Mouse (Mus musculus) left cerebral cortex, postnatal 36 days (tissue): ENCODE measurements at regions not wholly inside any gene's neighbourhood (a gene's known extent, or its start where the extent isn't known, plus 50 kb on each side); places are given as distances from the start of the nearest gene placed in this dataset.
A peak's percentile ranks its signal among the peaks of the same experiment; 100 is the strongest.

Experiments
- DNase-seq, 2 experiments: peaks; one replicate each; pipeline ENCODE4 v3.0.0; 2021 to 2022; ENCODE audit warnings: low spot score in 2 of 2, mixed read lengths in 1 of 2
- intact Hi-C: fragments of 180-260 bp; cut with DNase I; formaldehyde crosslinking; loops from one replicate; pipeline ENCODE4 v1.15.1; 2025

GRCm38 (mm10) chr6:31320141-31320830, 78.2 kb upstream of the Mkln1 start:
- intact Hi-C loops: no loop called here
- DNase-seq: no peak

DNA sequence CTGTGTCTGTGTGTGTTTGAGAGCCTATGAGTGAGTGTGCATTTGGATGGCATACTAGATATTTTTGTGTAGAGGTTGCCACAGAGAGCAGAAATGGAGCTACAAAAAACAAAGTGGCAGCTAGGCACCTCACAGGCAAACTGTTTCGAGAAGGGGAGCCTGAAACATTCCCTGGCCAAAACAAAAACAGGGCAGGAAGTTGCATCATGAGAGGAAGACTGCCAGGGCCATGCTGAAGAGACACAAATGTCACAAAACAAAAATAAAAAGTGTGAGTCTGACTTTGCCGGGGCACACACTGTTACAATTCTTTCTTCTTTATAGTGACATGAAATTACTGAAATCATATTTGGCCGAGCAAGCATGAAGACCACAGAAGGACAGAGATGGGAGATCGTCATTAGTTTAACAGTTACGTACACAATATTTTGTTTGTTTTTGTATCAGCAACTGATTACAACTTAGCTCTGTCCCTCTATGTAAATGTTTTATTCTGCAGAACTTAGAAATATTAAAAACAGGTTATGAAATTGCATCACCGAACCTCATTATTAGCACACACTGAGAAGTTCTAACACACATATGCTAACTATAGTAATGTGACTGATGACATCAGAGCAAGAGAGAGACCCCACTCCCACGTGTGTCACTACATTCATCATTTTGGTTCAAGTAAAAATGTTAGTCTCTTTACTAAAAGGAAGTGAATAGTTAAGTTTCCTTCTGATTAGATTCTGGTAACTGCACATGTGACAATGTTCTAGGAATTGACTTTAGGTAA, 77.3 kb upstream of the Mkln1 start:
- intact Hi-C loops: no loop called here

DNA sequence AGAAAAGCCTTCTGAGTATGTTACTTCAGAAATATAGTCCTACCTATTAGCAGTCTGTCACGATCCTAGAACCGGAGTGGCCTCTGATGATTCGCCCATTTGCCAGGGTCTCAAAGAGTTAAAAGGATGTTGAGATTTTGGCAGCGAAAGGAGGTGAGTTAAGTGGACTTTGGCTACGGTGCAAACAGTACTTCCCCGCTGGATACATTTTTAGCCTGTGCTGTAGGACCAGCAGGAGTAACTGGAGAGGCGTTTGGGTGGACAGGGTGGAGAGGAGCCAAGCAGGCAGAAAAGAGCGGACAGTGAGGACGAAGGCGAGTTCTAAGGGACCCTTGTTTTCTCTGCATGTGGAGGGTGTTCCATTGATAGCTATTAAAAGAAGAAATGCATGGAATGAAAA, 76.6 kb upstream of the Mkln1 start:
- intact Hi-C loops: no loop called here
- DNase-seq: no peak

More for the DNA sequence above, 77.3 kb upstream of the Mkln1 start:
- DNase-seq: no peak

- intact Hi-C loops: no loop called here
These were observed 75.0 kb upstream of the Mkln1 start for GRCm38 (mm10) chr6:31323228-31324190.

GRCm38 (mm10) chr6:31324717-31325116, 73.8 kb upstream of the Mkln1 start:
- intact Hi-C loops: no loop called here
- DNase-seq: peak in 1 of 2 experiments; percentile 72

More at GRCm38 (mm10) chr6:31323228-31324190, 75.0 kb upstream of the Mkln1 start:
- DNase-seq: no peak

DNA sequence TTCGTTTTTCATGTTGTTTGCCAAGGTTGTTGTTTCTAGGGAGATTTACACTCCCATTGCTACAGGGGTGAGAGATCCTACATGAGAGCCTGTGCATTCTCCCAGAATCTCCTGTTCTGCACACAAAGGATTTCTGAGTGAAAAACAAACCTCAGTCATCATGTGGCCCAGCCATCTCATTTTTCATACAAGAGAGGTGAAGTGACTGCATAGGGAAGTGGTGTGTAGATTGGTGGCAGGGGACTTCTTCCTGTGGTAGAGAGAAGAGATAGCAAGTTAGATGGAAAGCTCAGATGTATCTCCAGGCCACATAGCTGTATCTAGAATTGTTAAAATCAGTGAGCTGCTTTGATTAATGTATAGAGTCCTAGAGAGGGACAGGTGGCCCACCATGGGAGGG, 72.9 kb upstream of the Mkln1 start:
- DNase-seq: no peak
- intact Hi-C loops: no loop called here

DNA sequence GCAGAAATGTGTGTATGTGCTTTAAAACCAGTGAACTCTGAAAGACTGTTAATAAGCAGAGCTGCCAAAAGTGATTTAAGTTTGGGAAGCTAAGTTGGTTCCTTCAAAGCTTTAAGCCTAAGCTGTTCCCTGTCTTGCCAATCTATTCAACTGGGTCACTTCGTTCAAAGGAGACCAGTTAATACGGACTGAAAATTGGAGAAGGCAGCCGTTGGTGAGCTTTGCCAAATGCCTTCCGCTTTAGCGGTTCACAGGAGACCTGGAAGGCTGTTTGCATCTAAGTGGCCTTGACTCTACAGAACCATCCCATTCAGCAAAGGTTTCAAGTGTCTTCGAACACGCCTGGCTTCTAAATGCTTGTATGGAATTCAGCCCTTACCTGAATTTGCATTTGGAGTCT, 68.2 kb upstream of the Mkln1 start:
- DNase-seq: no peak
- intact Hi-C loops: loop anchor here (5.0 kb wide), 1 partner anchor 43 kb away; no protein-coding TSS in a partner anchor

DNA sequence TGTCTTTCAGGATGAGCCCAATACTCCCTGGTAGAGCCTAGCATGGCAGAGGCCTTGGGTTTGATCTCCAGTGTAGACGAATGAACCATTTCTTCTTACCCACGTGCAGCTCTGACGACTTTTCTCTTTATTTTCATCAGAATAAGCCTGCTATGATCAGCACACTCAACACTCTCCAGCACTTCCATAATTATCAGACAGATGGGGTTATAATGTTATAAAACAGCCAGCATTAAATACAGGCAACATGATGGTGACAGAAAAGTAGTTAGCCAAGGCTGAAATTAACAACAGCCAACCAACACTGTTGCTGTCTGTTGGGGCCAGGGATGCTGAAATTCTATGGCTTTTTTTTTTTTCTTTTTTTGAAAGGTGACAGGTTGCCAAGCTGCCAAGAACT, 67.7 kb upstream of the Mkln1 start:
- intact Hi-C loops: loop anchor here (5.0 kb wide), 1 partner anchor 44 kb away; no protein-coding TSS in a partner anchor
- DNase-seq: no peak

DNA sequence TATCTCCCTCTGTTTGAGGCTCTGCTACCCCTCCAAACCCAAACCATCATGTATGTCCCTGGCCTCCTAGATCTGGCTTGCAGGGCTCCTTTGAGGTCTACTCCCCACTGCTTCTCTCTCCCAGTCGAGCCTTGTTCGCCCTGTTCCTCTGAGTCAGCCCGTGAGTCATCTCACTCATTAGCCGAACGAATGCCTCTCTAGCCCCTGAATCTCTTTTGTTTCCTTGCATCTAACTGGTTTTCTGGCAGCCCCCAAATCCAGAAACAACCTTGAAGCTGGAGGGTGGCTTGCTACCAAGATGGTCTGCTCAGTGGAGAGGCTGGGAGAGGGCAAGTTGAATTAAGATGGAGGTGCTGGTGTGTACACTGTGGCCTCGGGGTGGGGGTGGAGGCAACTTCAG, 66.3 kb upstream of the Mkln1 start:
- intact Hi-C loops: loop anchor here (5.0 kb wide), 1 partner anchor 45 kb away; no protein-coding TSS in a partner anchor
- DNase-seq: no peak

DNA sequence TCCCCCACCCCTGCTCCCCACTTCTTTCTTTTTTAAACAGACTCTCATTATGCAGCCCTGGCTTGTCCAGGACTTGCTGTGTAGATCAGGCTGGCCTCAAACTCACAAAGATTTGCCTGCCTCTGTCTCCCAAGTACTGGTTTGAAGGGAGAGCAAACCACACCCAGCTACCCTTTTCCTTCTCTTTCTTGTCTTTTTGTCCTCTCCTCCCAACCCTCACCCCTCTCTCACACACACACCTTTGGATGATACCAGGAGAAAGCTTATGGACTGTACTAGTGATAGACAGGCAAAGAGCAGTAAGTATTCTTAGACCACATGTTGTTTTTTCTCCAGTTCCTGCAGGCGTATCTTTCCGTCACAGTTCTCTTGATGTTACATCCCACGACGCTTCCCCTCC, 65.8 kb upstream of the Mkln1 start:
- intact Hi-C loops: loop anchor here (5.0 kb wide), 1 partner anchor 45 kb away; no protein-coding TSS in a partner anchor

GRCm38 (mm10) chr6:31333228-31333922, 65.2 kb upstream of the Mkln1 start:
- DNase-seq: no peak
- intact Hi-C loops: loop anchor here (5.0 kb wide), 1 partner anchor 46 kb away; no protein-coding TSS in a partner anchor

More for the DNA sequence above, 65.8 kb upstream of the Mkln1 start:
- DNase-seq: no peak

DNA sequence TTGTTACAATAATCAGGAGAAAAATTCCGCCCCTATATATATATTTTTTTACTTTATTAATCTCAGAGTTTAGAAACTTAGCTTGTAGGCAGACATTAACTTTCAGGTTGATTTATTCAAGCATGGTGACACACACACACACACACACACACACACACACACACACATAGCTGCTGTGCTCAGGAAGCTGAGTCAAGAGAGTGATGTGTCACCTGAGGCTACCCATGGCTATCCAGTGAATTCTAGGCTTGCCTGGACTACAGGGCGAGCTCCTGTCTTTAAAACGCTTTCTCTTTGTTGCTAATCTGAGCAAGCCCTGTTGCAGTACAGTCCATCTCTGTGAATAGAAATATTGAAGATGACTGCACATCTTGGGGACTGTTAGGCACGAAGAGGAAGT, 64.4 kb upstream of the Mkln1 start:
- DNase-seq: no peak
- intact Hi-C loops: loop anchor here (5.0 kb wide), 1 partner anchor 47 kb away; no protein-coding TSS in a partner anchor

- DNase-seq: peak in 1 of 2 experiments; percentile 35
- intact Hi-C loops: no loop called here
These were observed 59.2 kb upstream of the Mkln1 start for GRCm38 (mm10) chr6:31339122-31339947.

- intact Hi-C loops: no loop called here
- DNase-seq: no peak
These were observed 58.6 kb upstream of the Mkln1 start for GRCm38 (mm10) chr6:31339948-31340250.

- no peak for DNase-seq
- intact Hi-C loops: no loop called here
These were observed 53.0 kb upstream of the Mkln1 start for GRCm38 (mm10) chr6:31345366-31346084.

- DNase-seq: no peak
- intact Hi-C loops: no loop called here
These were observed 50.2 kb upstream of the Mkln1 start for GRCm38 (mm10) chr6:31348333-31348732.
